Mouse (Mus musculus) midbrain, embryonic 14.5 days (tissue): ENCODE results near the gene Lgalsl. TPM values are rescaled to one million over a fixed set of nuclear protein-coding genes. Genes with fewer than 3 reads are reported as not detected.

ENCODE experiments used
- ATAC-seq: fragments of 200-750 bp; cut with Nextera tagmentation; 2 replicates; pipeline ENCODE4 v1.8.0; 2017; ENCODE audit warnings: moderate number of reproducible peaks, moderate library complexity; ENCODE audit not compliant: low FRiP score, low TSS enrichment
- DNase-seq: peaks from one replicate; pipeline ENCODE4 v3.0.0-alpha.2; 2015
- H3K27ac ChIP-seq: fragments of 300-500 bp; sonication (generic); replicated peaks from 2 replicates; pipeline ENCODE4 v1.5.1; 2014; ENCODE audit warnings: mild to moderate bottlenecking, low read depth, low read length, moderate library complexity
- H3K27me3 ChIP-seq: fragments of 300-500 bp; sonication (generic); 2 replicates; pipeline ENCODE4 v1.6.1; 2014; ENCODE audit warnings: low read length, control low read depth, mixed read lengths; ENCODE audit not compliant: control insufficient read depth, insufficient read depth
- H3K36me3 ChIP-seq: fragments of 300-500 bp; sonication (generic); 2 replicates; pipeline ENCODE4 v1.6.1; 2014; ENCODE audit warnings: low read length, control low read depth; ENCODE audit not compliant: control insufficient read depth, insufficient read depth
- H3K4me1 ChIP-seq: fragments of 300-500 bp; sonication (generic); 2 replicates; pipeline ENCODE4 v1.6.1; 2014; ENCODE audit warnings: mild to moderate bottlenecking, antibody characterized with exemption, low read length, control low read depth; ENCODE audit not compliant: control insufficient read depth, insufficient read depth
- H3K4me2 ChIP-seq: fragments of 300-500 bp; sonication (generic); 2 replicates; pipeline ENCODE4 v1.6.1; 2014; ENCODE audit warnings: mild to moderate bottlenecking, low read length, moderate library complexity
- H3K4me3 ChIP-seq: fragments of 300-500 bp; sonication (generic); replicated peaks from 2 replicates; pipeline ENCODE4 v1.5.1; 2014; ENCODE audit warnings: low read depth, low read length
- H3K9ac ChIP-seq: fragments of 300-500 bp; sonication (generic); replicated peaks from 2 replicates; pipeline ENCODE4 v1.6.1; 2014; ENCODE audit warnings: mild to moderate bottlenecking, low read length, moderate library complexity
- H3K9me3 ChIP-seq: fragments of 300-500 bp; sonication (generic); 2 replicates; pipeline ENCODE4 v1.6.1; 2016; ENCODE audit warnings: low read length, control low read depth, mixed read lengths; ENCODE audit not compliant: control insufficient read depth
- WGBS: fragments of 180-500 bp; shearing (Covaris S2); extraction: QIAGEN DNeasy Blood & Tissue Kit; methylation state at CpG from one replicate; pipeline ENCODE4 v1.1.7; 2014; 5-methylcytosine and 5-hydroxymethylcytosine counted together
- polyA plus RNA-seq: library from polyadenylated mRNA; unstranded; fragments of >200 nt; fragmentation: Nextera tagmentation; extraction: Ambion mirVana; gene quantifications from 2 replicates; pipeline ENCODE4 v1.2.1, GENCODE M21; 2014

The Lgalsl gene
- polyA plus RNA-seq, 1 experiment from 2014 or later = 72.9 TPM

DNA sequence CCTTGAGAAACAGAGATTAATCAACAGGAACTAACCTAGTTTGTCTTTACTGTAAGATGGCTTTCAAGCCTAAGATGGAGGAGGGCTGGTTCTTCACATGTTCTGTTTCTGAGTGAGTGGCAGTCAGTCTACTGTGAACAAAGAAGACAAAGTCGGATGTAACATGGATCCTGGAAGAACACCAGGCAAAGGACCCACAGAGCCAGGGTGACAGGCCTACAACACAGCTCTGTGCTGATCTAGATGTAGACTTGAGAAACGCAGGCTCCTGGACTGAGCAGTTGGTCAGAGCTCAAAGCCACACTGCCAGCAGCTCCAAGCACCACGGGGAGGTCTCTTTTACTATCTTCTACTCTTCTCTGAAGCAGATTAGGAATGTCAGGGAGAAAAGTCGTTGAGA, 37.2 kb downstream of the Lgalsl start:
- Histone ChIP-seq H3K27ac (no peak overlapping the region), H3K4me3 (no peak overlapping the region), H3K4me2 (no peak overlapping the region), H3K9ac (no peak overlapping the region), H3K4me1 (no peaks in the 10 kb centered on the region), H3K9me3 (no peaks in the 10 kb centered on the region), H3K36me3 (no peaks in the 10 kb centered on the region), H3K27me3 (no peaks in the 10 kb centered on the region)
- DNase-seq (no peak), ATAC-seq (no peak)
- WGBS = 69% methylated on average over 4 of the region's 4 CpGs

DNA sequence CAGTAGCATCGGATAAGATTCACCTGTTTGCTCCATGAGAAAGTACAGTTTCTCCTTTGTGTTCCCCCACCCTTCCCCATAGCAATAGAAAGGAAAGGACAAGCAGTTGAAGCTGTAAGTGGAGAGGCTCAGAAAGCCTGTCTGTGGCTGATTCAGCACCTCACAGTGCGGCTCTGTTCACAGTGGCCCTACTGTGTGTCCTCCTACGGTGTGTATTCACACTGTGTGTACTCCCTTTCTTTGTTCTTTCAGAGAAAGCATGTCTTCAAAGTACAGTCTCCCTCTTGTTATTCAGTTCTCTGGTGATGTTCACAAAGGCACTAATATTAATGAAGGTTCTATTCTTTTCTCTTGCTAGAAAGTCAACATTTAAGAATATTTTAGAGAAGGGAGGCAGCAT, 38.2 kb downstream of the Lgalsl start:
- WGBS = 77% methylated on average over 3 of the region's 3 CpGs

DNA sequence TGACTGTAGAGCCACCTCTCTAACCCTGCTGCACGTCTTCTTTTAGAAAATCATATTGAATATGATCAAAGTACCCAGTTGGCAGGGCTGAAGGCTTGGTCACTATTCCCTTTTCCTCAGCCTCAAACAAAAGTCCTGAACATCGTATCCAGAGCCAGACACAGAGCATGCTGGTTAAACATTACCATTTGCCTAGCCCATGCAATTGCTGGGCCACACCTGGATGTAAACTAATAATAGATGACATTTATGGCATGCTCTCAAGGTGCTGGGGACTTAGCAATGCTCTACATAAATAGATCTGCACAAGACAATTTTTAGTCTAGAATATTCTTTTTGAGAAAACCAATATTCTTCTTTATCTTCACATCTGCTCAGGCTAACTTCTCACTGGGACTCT, 39.5 kb downstream of the Lgalsl start:
- H3K4me1 ChIP-seq = no peaks in the 10 kb centered on the region
- H3K4me2 ChIP-seq = no peak overlapping the region
- H3K27ac ChIP-seq = no peak overlapping the region
- no peaks in the 10 kb centered on the region for H3K36me3 ChIP-seq
- no peaks in the 10 kb centered on the region for H3K9me3 ChIP-seq
- 88% methylated on average over 2 of the region's 2 CpGs for WGBS
- H3K4me3 ChIP-seq = no peak overlapping the region
- H3K9ac ChIP-seq = no peak overlapping the region
- H3K27me3 ChIP-seq = no peaks in the 10 kb centered on the region
- DNase-seq (no peak), ATAC-seq (no peak)

More for the DNA sequence above, 38.2 kb downstream of the Lgalsl start:
- no peaks in the 10 kb centered on the region for H3K27me3 ChIP-seq
- H3K4me1 ChIP-seq = no peaks in the 10 kb centered on the region
- H3K9ac ChIP-seq = no peak overlapping the region
- ATAC-seq (no peak), DNase-seq (no peak)
- no peak overlapping the region for H3K4me2 ChIP-seq
- H3K4me3 ChIP-seq = no peak overlapping the region
- H3K36me3 ChIP-seq = no peaks in the 10 kb centered on the region
- H3K27ac ChIP-seq = no peak overlapping the region
- no peaks in the 10 kb centered on the region for H3K9me3 ChIP-seq

DNA sequence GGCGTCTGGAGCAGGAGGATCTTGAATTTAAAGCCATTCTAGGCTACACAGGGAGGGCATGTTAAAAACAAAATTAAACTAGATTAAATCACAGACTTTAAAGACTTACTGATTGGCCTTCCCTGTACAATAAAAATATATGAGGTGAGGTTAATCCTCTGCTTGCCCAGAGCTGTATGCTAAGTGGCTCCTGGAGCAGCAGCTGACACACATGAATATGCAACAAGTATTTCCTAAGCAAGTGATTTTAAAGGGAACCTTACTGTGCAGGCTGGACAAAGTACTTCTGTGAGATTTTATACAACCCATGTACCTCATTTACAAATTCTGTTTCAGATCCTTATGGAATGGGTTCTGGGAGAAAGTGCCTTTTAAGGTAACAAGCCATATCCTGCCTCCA, 41.8 kb downstream of the Lgalsl start:
- Histone ChIP-seq H3K9ac (no peak overlapping the region), H3K4me2 (no peak overlapping the region), H3K9me3 (0 out of 2 replicates have a peak, but pooled peaks cover 4% of the 10 kb centered on the region), H3K36me3 (no peaks in the 10 kb centered on the region), H3K4me1 (no peaks in the 10 kb centered on the region), H3K4me3 (no peak overlapping the region), H3K27ac (no peak overlapping the region), H3K27me3 (no peaks in the 10 kb centered on the region)
- no peak; the same call in 1 of the 2 replicates for ATAC-seq
- DNase-seq = no peak
- 48% methylated on average over 1 of the region's 1 CpGs for WGBS

DNA sequence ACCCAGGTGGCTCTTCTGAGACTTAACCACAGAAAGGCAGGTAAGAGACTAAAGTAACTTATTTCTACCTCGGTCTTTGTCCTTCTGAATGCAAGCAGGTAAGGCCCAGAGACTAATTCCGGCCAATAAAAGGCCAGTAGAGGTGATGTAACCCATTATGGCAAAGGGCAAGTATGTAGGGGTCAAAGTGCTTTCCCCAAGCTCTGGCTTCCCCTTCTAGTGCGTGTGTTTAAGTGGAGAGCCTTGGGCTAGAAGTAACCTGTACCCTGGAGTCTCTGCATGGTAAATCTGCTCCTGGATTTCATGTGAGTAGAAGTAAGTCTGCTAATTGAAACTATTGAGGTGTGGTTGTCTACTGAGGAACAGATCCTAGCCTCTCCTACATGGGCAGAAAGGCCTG, 42.8 kb downstream of the Lgalsl start:
- Histone ChIP-seq H3K27me3 (no peaks in the 10 kb centered on the region), H3K27ac (no peak overlapping the region), H3K9ac (no peak overlapping the region), H3K4me3 (no peak overlapping the region), H3K36me3 (no peaks in the 10 kb centered on the region), H3K4me1 (no peaks in the 10 kb centered on the region), H3K4me2 (no peak overlapping the region), H3K9me3 (0 out of 2 replicates have a peak, but pooled peaks cover 4% of the 10 kb centered on the region)
- ATAC-seq (no peak), DNase-seq (no peak)
- WGBS = 83% methylated on average over 3 of the region's 3 CpGs

DNA sequence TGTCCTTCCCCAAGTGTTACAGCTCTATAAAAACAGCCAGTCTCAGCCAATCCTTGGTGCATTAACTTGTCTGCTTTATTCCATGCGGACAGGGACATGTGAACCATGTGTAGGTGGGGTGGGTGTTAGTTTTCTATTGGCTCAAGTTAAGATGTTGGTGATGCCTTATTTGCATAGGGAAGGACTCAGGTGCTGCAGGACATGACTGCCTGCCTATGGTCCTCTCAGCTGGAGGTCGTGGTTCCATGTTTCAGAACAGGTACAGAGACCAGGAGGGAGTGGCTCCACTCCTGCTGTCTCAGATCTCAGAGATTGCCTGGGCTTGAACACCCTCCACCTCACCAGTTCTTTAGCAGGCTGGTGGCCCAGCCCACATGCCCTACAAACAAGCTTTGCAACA, 44.7 kb downstream of the Lgalsl start:
- ATAC-seq (no peak), DNase-seq (no peak)
- Histone ChIP-seq H3K36me3 (no peaks in the 10 kb centered on the region), H3K27me3 (no peaks in the 10 kb centered on the region), H3K9me3 (0 out of 2 replicates have a peak, but pooled peaks cover 4% of the 10 kb centered on the region), H3K9ac (no peak overlapping the region), H3K4me3 (no peak overlapping the region), H3K27ac (no peak overlapping the region), H3K4me2 (no peak overlapping the region), H3K4me1 (no peaks in the 10 kb centered on the region)
- WGBS = 72% methylated on average over 2 of the region's 2 CpGs

DNA sequence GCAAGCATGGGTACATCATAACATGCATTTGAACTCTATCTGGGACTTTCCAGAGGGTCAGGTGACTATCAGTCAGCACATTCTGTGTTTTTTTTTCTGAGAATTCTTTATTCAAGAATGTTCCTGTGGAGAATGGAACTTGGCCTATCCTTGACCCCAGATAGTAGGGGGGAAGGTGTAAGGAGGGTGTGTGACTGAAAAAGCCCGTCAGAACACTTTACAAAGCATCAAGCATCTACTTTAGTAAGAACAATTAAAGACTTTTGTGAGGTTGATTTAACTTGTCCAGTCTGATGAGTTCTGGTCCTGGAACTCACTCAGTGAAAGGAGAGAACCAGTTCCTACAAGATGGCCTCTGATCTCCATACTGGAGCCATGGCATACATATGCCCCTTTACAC, 45.7 kb downstream of the Lgalsl start:
- ATAC-seq (no peak), DNase-seq (no peak)
- no peak overlapping the region for H3K4me3 ChIP-seq
- no peak overlapping the region for H3K4me2 ChIP-seq
- H3K27me3 ChIP-seq = no peaks in the 10 kb centered on the region
- WGBS = 86% methylated on average over 1 of the region's 1 CpGs
- H3K27ac ChIP-seq = no peak overlapping the region
- H3K36me3 ChIP-seq = no peaks in the 10 kb centered on the region
- H3K4me1 ChIP-seq = no peaks in the 10 kb centered on the region
- H3K9me3 ChIP-seq = 0 out of 2 replicates have a peak, but pooled peaks cover 4% of the 10 kb centered on the region
- no peak overlapping the region for H3K9ac ChIP-seq

DNA sequence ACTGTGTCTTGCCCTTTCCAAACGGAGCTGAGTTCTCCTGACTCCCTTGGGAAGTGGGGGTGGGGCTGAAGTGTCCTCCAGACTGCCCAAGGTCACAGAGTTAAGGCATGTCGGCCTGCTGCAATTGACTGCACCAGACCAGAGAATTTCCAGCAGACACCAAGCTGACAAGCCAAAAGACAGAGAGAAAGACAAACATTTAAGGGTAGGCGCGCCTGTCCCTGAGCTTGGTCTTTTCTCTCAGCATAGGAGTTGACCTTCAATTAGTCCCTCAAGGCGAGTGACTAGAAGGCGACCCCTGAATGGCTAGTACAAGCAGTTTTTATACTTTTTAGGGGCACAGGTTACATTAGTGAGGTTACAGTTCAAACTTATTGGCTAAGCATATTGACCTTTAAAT, 46.1 kb downstream of the Lgalsl start:
- Histone ChIP-seq H3K36me3 (no peaks in the 10 kb centered on the region), H3K4me2 (no peak overlapping the region), H3K9me3 (0 out of 2 replicates have a peak, but pooled peaks cover 4% of the 10 kb centered on the region), H3K9ac (no peak overlapping the region), H3K27me3 (no peaks in the 10 kb centered on the region), H3K4me1 (no peaks in the 10 kb centered on the region), H3K27ac (no peak overlapping the region), H3K4me3 (no peak overlapping the region)
- WGBS = 88% methylated on average over 6 of the region's 6 CpGs
- DNase-seq = no peak
- ATAC-seq = no peak

DNA sequence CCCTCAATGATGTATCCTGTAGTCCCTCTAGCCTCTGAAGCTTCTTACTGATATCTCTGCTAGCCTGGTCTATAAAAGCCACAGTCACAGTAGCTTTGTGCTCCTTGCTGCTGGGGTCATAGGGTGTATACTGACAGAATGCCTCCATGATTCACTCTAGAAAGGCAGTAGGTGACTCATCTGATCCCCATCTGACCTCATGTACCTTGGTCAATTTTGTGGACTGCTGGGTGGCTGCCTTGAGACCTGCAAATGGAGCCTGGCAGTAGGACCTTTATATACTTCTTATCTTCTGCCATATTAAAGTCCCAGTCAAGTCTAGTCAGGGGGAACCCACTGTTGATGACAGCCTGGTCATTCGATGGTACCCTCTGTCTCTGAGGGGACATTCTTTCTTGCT, 47.4 kb downstream of the Lgalsl start:
- no peak overlapping the region for H3K4me3 ChIP-seq
- H3K27ac ChIP-seq = no peak overlapping the region
- H3K27me3 ChIP-seq = no peaks in the 10 kb centered on the region
- 97% methylated on average over 1 of the region's 1 CpGs for WGBS
- H3K9me3 ChIP-seq = 0 out of 2 replicates have a peak, but pooled peaks cover 4% of the 10 kb centered on the region
- no peak overlapping the region for H3K9ac ChIP-seq
- no peaks in the 10 kb centered on the region for H3K4me1 ChIP-seq
- DNase-seq = no peak
- H3K36me3 ChIP-seq = no peaks in the 10 kb centered on the region
- ATAC-seq = no peak
- H3K4me2 ChIP-seq = no peak overlapping the region
